Mouse (Mus musculus) lung, embryonic 16.5 days (tissue): ENCODE measurements at regions not wholly inside any gene's neighbourhood (a gene's known extent, or its start where the extent isn't known, plus 50 kb on each side); places are given as distances from the start of the nearest gene placed in this dataset.
A peak's percentile ranks its signal among the peaks of the same experiment; 100 is the strongest.

ENCODE experiments used
- ATAC-seq: fragments of 200-750 bp; cut with Nextera tagmentation; 2 replicates; pipeline ENCODE4 v1.8.0; 2017; ENCODE audit warnings: low read depth, mild to moderate bottlenecking, moderate library complexity
- H3K27ac ChIP-seq: fragments of 300-500 bp; sonication (generic); 2 replicates; pipeline ENCODE4 v1.5.1; 2014; ENCODE audit warnings: mild to moderate bottlenecking, control low read depth, low read length
- H3K27me3 ChIP-seq: fragments of 300-500 bp; sonication (generic); 2 replicates; pipeline ENCODE4 v1.6.1; 2014; ENCODE audit warnings: low read depth, low read length, mixed read lengths; ENCODE audit not compliant: control insufficient read depth, insufficient read depth
- H3K36me3 ChIP-seq: fragments of 300-500 bp; sonication (generic); 2 replicates; pipeline ENCODE4 v1.6.1; 2014; ENCODE audit warnings: low read length; ENCODE audit not compliant: control insufficient read depth, insufficient read depth
- H3K4me1 ChIP-seq: fragments of 300-500 bp; sonication (generic); replicated peaks from 2 replicates; pipeline ENCODE4 v1.6.1; 2014; ENCODE audit warnings: low read length, mixed read lengths; ENCODE audit not compliant: control insufficient read depth, insufficient read depth
- H3K4me2 ChIP-seq: fragments of 300-500 bp; sonication (generic); 2 replicates; pipeline ENCODE4 v1.6.1; 2014; ENCODE audit warnings: low read depth, low read length, control low read depth
- H3K4me3 ChIP-seq: fragments of 300-500 bp; sonication (generic); 2 replicates; pipeline ENCODE4 v1.5.1; 2014; ENCODE audit warnings: mild to moderate bottlenecking, low read length, control low read depth
- H3K9ac ChIP-seq: fragments of 300-500 bp; sonication (generic); 2 replicates; pipeline ENCODE4 v1.6.1; 2014; ENCODE audit warnings: low read length, control low read depth
- H3K9me3 ChIP-seq: fragments of 300-500 bp; sonication (generic); 2 replicates; pipeline ENCODE4 v1.6.1; 2016; ENCODE audit warnings: low read length; ENCODE audit not compliant: control insufficient read depth
- WGBS: fragments of 180-500 bp; shearing (Covaris S2); extraction: QIAGEN DNeasy Blood & Tissue Kit; methylation state at CpG from one replicate; pipeline ENCODE4 v1.1.7; 2014; 5-methylcytosine and 5-hydroxymethylcytosine counted together

- Histone ChIP-seq H3K27ac (no peak overlapping the region), H3K4me1 (no peaks in the 10 kb centered on the region), H3K4me3 (no peak overlapping the region), H3K9ac (no peak overlapping the region), H3K4me2 (no peak overlapping the region), H3K9me3 (no peaks in the 10 kb centered on the region), H3K27me3 (no peaks in the 10 kb centered on the region), H3K36me3 (no peaks in the 10 kb centered on the region)
- ATAC-seq: no peak
These were observed 71.7 kb upstream of the Ccdc39 start for GRCm38 (mm10) chr3:33915777-33916176.

DNA sequence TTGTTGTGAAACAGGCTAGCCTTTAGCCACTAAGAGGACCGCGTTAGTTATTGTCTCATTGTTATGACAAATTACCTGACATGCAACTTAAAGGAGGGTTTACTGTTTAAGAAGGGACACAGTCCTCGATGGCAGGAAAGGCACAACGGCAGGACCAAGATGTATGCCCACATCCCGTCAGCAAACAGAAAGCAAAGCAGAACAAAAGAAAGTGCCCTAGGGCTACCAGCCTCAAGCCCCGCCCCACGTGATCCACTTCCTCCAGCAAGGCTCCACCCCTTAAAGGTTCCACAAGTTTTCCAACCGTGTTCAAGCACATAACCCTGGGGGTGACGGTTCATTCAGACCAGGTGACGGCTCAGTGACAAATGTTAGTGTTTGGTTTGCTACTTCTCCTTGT, 72.2 kb upstream of the Ccdc39 start:
- no peak overlapping the region for H3K4me3 ChIP-seq
- ATAC-seq: no peak
- H3K36me3 ChIP-seq: no peaks in the 10 kb centered on the region
- no peak overlapping the region for H3K27ac ChIP-seq
- H3K9ac ChIP-seq: no peak overlapping the region
- no peaks in the 10 kb centered on the region for H3K4me1 ChIP-seq
- no peaks in the 10 kb centered on the region for H3K9me3 ChIP-seq
- WGBS: 75% methylated on average over 10 of the region's 10 CpGs
- H3K27me3 ChIP-seq: no peaks in the 10 kb centered on the region
- no peak overlapping the region for H3K4me2 ChIP-seq

DNA sequence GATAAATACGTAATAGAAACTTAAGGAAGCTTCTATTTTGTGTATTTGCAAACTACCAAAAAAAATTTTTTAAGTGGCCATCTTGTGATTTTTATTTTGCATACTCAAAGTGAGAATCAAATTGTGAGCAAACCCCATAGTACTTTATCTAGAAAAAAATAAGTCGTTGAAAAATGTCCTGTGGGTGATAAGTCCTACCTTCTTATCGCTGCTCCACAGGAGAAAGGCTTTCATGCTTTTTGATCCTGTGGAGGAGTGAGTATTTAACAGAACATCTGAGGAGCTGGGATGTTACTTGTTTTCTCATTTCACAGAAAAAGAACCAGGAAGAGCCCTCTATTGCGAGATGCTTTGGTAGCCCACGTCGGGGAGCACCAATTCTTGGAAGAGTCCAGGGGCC, 72.7 kb upstream of the Ccdc39 start:
- no peaks in the 10 kb centered on the region for H3K36me3 ChIP-seq
- WGBS: 76% methylated on average over 6 of the region's 6 CpGs
- H3K9ac ChIP-seq: no peak overlapping the region
- no peak overlapping the region for H3K27ac ChIP-seq
- ATAC-seq: no peak
- no peak overlapping the region for H3K4me3 ChIP-seq
- no peaks in the 10 kb centered on the region for H3K9me3 ChIP-seq
- H3K4me1 ChIP-seq: no peaks in the 10 kb centered on the region
- no peaks in the 10 kb centered on the region for H3K27me3 ChIP-seq
- H3K4me2 ChIP-seq: no peak overlapping the region

DNA sequence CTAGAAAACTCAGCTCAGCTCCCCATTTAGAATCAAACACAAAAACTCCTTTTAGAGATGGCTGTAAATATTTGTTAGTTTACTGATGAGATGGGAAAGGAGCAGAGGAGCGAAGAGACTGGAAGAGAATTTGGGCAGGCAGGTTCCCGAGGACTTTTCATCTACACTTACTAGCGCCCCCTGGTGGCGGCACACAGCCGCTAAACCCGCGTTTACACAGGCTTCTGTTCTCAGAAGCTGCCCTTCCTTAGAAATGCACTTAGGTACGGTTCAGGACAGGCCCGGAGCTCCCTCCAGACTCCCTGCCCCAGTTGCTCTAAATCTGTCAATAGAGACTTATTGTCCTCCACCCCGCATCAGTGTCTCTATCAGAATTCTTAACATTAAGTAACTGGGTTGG, 74.7 kb upstream of the Ccdc39 start:
- Histone ChIP-seq H3K9me3 (no peaks in the 10 kb centered on the region), H3K36me3 (no peaks in the 10 kb centered on the region), H3K4me1 (no peaks in the 10 kb centered on the region), H3K27me3 (no peaks in the 10 kb centered on the region), H3K27ac (no peak overlapping the region), H3K4me3 (no peak overlapping the region), H3K9ac (no peak overlapping the region), H3K4me2 (no peak overlapping the region)
- 3% methylated on average over 10 of the region's 10 CpGs for whole genome bisulfite sequencing
- ATAC-seq: no peak

GRCm38 (mm10) chr3:33925072-33925471, 81.0 kb upstream of the Ccdc39 start:
- Histone ChIP-seq H3K9ac (no peak overlapping the region), H3K9me3 (no peaks in the 10 kb centered on the region; the same call in 1 of the 2 replicates), H3K4me2 (no peak overlapping the region), H3K27ac (no peak overlapping the region), H3K27me3 (no peaks in the 10 kb centered on the region), H3K4me3 (no peak overlapping the region), H3K4me1 (no peaks in the 10 kb centered on the region), H3K36me3 (no peaks in the 10 kb centered on the region)
- WGBS: 76% methylated on average over 4 of the region's 4 CpGs
- ATAC-seq: no peak

DNA sequence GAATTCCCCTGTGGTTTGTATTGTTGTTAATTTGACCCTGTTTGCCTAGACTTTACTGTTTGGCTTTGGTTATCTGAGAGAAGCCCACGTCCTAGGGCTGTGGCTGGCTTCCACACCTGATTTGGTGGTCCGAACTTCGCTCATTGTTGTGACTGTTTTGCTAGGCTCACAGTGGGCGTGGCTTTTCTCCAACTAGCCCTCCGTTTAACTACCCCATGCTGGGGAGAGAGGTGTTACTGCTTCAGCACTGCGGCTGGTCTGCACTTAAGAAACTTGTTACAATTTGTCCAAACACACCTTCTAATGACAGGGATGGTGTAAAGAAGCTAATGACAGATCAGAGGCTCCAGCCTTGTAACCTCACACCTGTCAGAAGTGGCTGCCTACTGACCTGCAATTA, 64.7 kb upstream of the Fxr1 start:
- ATAC-seq: no peak
- H3K4me2 ChIP-seq: no peak overlapping the region
- WGBS: under 1% methylated on average over 6 of the region's 6 CpGs

DNA sequence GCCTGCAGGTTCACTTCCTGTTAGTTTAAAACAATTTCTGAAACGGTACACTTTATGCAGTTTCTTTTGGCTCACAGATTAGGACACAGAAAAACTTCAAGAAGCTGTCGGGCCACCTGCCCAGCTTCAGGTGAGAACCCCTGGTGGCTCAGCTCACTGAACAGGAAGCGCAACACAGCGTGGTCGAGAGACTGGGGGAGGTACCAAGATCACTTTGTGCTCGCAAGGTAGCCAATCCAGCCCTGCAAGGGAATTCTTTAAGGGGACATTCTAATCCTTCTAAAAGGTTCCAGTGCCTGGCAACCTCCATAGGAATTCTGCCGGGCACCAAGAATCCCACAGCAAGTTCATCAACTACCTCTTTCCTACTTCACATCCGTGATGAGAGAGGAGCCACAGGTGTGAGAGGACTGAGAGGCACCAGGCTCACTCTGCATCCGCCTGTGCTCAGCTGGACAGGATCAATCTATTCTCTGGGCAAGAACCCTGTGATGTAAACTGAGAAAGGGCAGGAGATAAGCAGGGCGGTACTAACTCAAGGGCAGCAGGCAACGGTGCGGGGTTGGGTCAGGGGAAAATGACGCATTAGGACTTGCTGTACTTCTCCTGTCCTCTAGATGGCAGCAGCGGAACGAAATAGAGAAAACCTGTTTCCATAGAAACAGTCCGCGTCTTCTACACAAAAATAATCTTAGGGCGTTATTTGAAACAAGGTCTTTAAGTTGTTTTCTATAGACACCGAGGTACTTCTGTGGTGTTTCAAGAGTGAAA, 63.7 kb upstream of the Fxr1 start:
- Histone ChIP-seq H3K9ac (no peak overlapping the region), H3K4me1 (0 out of 2 replicates have a peak, but pooled peaks cover 2% of the 10 kb centered on the region), H3K27me3 (peaks cover 7% of the 10 kb centered on the region; the same call in 1 of the 2 replicates), H3K9me3 (no peaks in the 10 kb centered on the region), H3K4me3 (peak overlapping the region; percentile 21), H3K4me2 (peak overlapping the region; percentile 45), H3K36me3 (no peaks in the 10 kb centered on the region), H3K27ac (no peak overlapping the region)
- WGBS: under 1% methylated on average over 19 of the region's 19 CpGs
- ATAC-seq: peak; percentile 75

More for the DNA sequence above, 64.7 kb upstream of the Fxr1 start:
- no peaks in the 10 kb centered on the region for H3K9me3 ChIP-seq
- no peak overlapping the region for H3K9ac ChIP-seq
- H3K4me1 ChIP-seq: 0 out of 2 replicates have a peak, but pooled peaks cover 2% of the 10 kb centered on the region
- no peaks in the 10 kb centered on the region for H3K36me3 ChIP-seq
- H3K27me3 ChIP-seq: peaks cover 7% of the 10 kb centered on the region; the same call in 1 of the 2 replicates
- H3K4me3 ChIP-seq: no peak overlapping the region
- H3K27ac ChIP-seq: no peak overlapping the region

- no peak for ATAC-seq
These were observed 63.1 kb upstream of the Fxr1 start for GRCm38 (mm10) chr3:33956625-33957023.

GRCm38 (mm10) chr3:33957676-33958075, 62.1 kb upstream of the Fxr1 start:
- WGBS: 78% methylated on average over 10 of the region's 10 CpGs
- no peak overlapping the region for H3K4me2 ChIP-seq
- H3K4me3 ChIP-seq: no peak overlapping the region
- H3K27ac ChIP-seq: no peak overlapping the region
- no peaks in the 10 kb centered on the region for H3K36me3 ChIP-seq
- no peak for ATAC-seq
- 0 out of 2 replicates have a peak, but pooled peaks cover 2% of the 10 kb centered on the region for H3K4me1 ChIP-seq
- H3K9me3 ChIP-seq: no peaks in the 10 kb centered on the region
- H3K9ac ChIP-seq: no peak overlapping the region
- peaks cover 7% of the 10 kb centered on the region; the same call in 1 of the 2 replicates for H3K27me3 ChIP-seq

More at GRCm38 (mm10) chr3:33956625-33957023, 63.1 kb upstream of the Fxr1 start:
- H3K9me3 ChIP-seq: no peaks in the 10 kb centered on the region
- peaks cover 7% of the 10 kb centered on the region; the same call in 1 of the 2 replicates for H3K27me3 ChIP-seq
- 43% methylated on average over 3 of the region's 3 CpGs for WGBS
- H3K4me2 ChIP-seq: no peak overlapping the region
- no peaks in the 10 kb centered on the region for H3K36me3 ChIP-seq
- no peak overlapping the region for H3K9ac ChIP-seq
- H3K27ac ChIP-seq: no peak overlapping the region
- 0 out of 2 replicates have a peak, but pooled peaks cover 2% of the 10 kb centered on the region for H3K4me1 ChIP-seq
- no peak overlapping the region for H3K4me3 ChIP-seq
